ENCODE assay signal across 24 mouse cellular contexts in the genomic region with DNA sequence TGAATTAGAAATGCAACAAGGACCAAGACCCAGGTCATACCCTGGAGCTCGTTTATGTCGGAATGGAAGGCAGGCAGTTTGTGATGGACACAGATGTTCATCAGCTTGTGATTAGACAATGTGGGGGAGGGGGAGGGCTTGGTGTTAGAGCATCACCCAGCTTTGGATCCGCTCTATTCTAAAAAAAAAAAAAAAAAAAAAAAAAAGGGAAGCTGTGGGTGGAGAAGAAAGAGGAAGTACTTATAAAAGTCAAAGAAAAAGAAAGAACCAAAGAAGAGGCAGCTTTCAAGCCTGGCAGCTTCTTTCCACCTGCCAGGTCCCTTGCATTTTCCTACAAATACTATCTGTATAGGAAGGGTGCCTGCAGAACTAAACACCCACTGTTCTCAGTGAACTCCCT. TPM values are rescaled to one million over a fixed set of nuclear protein-coding genes. Genes with fewer than 3 reads are reported as not detected.
DNase-seq lines count a peak whose midpoint lies in the region; ATAC-seq and TF ChIP-seq lines count a peak whose summit lies in the region.
"Had no signal": no experiment of that assay in that cellular context is flagged by ENCODE, and none has a peak within 500 bp of the region (broad histone marks: within the 10 kb centered on the region; RNA-seq: fewer than 3 reads in every experiment).

No protein-coding gene starts in this region.

- no peak overlapping the region for H3K4me2 ChIP-seq in hindbrain, embryonic 11.5 days (replicated peaks; ENCODE audit: low read depth, low read length)
- H3K4me2 ChIP-seq: embryonic facial prominence, embryonic 15.5 days; heart, embryonic 11.5 days; hindbrain, embryonic 13.5 days; midbrain, embryonic 13.5 days had no signal

- DNase-seq in A20 (ENCODE audit: low read depth, low spot score) = peak; percentile 87
- peak; percentile 56 for DNase-seq in G1E (ENCODE audit: low spot score)
- no peak for DNase-seq in right cerebral cortex, postnatal 4 days
- DNase-seq in hindbrain, embryonic 11.5 days (ENCODE audit: low spot score) = no peak
- DNase-seq in layer of hippocampus, postnatal 14 days (ENCODE audit: low spot score in 2 of 2) = no peak
- DNase-seq: adrenal gland, adult 8-10 months; cerebellum, adult 9-10 months; gastrocnemius, adult 2 months; heart, adult 11 months; kidney, adult 11 months; thymus, postnatal 14 days had no signal

- H3K4me1 ChIP-seq in G1E (ENCODE audit: insufficient read depth, low read depth, low read length) = peaks cover 47% of the 10 kb centered on the region
- H3K4me1 ChIP-seq in hindbrain, embryonic 11.5 days (replicated peaks; ENCODE audit: control insufficient read depth, insufficient read depth, low read length) = no peaks in the 10 kb centered on the region

- H3K9ac ChIP-seq in hindbrain, embryonic 11.5 days (ENCODE audit: low read depth, low read length) = no peak overlapping the region
- H3K9ac ChIP-seq: embryonic facial prominence, embryonic 15.5 days; hindbrain, embryonic 13.5 days; midbrain, embryonic 13.5 days had no signal

- H3K4me3 ChIP-seq in G1E (ENCODE audit: low read depth, low read length) = peak overlapping the region; percentile 43; the same call in 1 of the 2 replicates
- no peak overlapping the region for H3K4me3 ChIP-seq in hindbrain, embryonic 11.5 days (ENCODE audit: low read depth, low read length)
- H3K4me3 ChIP-seq: embryonic facial prominence, embryonic 15.5 days; gastrocnemius, adult 2 months; hindbrain, embryonic 13.5 days; limb, embryonic 10.5 days; midbrain, embryonic 13.5 days had no signal

- no peaks in the 10 kb centered on the region for H3K36me3 ChIP-seq in G1E (replicated peaks)
- H3K36me3 ChIP-seq in hindbrain, embryonic 11.5 days (ENCODE audit: control insufficient read depth, insufficient read depth, low read length) = no peaks in the 10 kb centered on the region

- peaks cover 31% of the 10 kb centered on the region for H3K27me3 ChIP-seq in G1E (ENCODE audit: insufficient read depth, low read length)
- H3K27me3 ChIP-seq in hindbrain, embryonic 11.5 days (ENCODE audit: control insufficient read depth, insufficient read depth, low read length) = no peaks in the 10 kb centered on the region
- H3K27me3 ChIP-seq: embryonic facial prominence, embryonic 15.5 days; hindbrain, embryonic 13.5 days; midbrain, embryonic 13.5 days had no signal

- ATAC-seq in G1E (ENCODE audit: extremely low read depth, insufficient number of reproducible peaks, low FRiP score, poor library complexity, severe bottlenecking) = no peak
- ATAC-seq in granulocyte monocyte progenitor cell, adult 5-6 weeks (replicated peaks; ENCODE audit: poor library complexity, severe bottlenecking) = peak; percentile 46
- ATAC-seq in monocyte, adult 5-6 weeks (replicated peaks; ENCODE audit: insufficient number of reproducible peaks, low FRiP score, low TSS enrichment, poor library complexity, severe bottlenecking) = 0 out of 2 replicates have a peak, but pooled peaks have one; percentile 4
- ATAC-seq in hindbrain, embryonic 11.5 days (ENCODE audit: low FRiP score) = no peak
- ATAC-seq: activated CD4-positive, CD25-positive, alpha-beta regulatory T cell, adult 4 months; forebrain, embryonic 14.5 days; lung, postnatal 0 days; midbrain, embryonic 13.5 days had no signal

- H3K9me3 ChIP-seq in G1E (replicated peaks) = peaks cover 5% of the 10 kb centered on the region
- no peaks in the 10 kb centered on the region for H3K9me3 ChIP-seq in hindbrain, embryonic 11.5 days (ENCODE audit: control insufficient read depth, low read length)
- H3K9me3 ChIP-seq: embryonic facial prominence, embryonic 15.5 days; hindbrain, embryonic 13.5 days; limb, embryonic 10.5 days; midbrain, embryonic 13.5 days had no signal

- no peak overlapping the region for H3K27ac ChIP-seq in hindbrain, embryonic 11.5 days (ENCODE audit: low read depth, low read length)
- H3K27ac ChIP-seq: embryonic facial prominence, embryonic 15.5 days; gastrocnemius, adult 2 months; hindbrain, embryonic 13.5 days; kidney, postnatal 0 days; limb, embryonic 10.5 days; midbrain, embryonic 13.5 days had no signal

- no peak for TF ChIP-seq CTCF in G1E (IDR thresholded peaks at IDR 0.05; ENCODE audit: low read depth, low read length)

- 83% methylated on average over 3 of the region's 3 CpGs for WGBS in hindbrain, embryonic 11.5 days

RNA-seq across cellular contexts. Expression of a gene that starts 17.5 kb away (rescaled TPM):
- 0.38 and 0.87 TPM in 2 replicates for total RNA-seq in G1E (2014; fragmentation: Nextera tagmentation)
- 0.16 and 0.17 TPM in 2 replicates for total RNA-seq in G1E (2017)
- polyA plus RNA-seq in G1E (2012) = 0.19 and 0.28 TPM in 2 replicates
- not detected in 2 replicates for total RNA-seq in granulocyte monocyte progenitor cell, adult 5-6 weeks (2014; fragmentation: Nextera tagmentation)
- not detected in 2 replicates for total RNA-seq in granulocyte monocyte progenitor cell, adult 5-6 weeks (2017)
- 0.29 to 7.2 TPM (median 0.53 TPM) in 3 replicates for total RNA-seq in monocyte, adult 5-6 weeks (2017)
- polyA plus RNA-seq in hindbrain, embryonic 11.5 days (2014; fragmentation: Nextera tagmentation; extraction: Ambion mirVana) = 26.6 and 27.9 TPM in 2 replicates
- total RNA-seq in layer of hippocampus, postnatal 14 days (2021) = 10 to 100 TPM in 1 of 2 experiments, 1 to 10 TPM in 1; 8.9 to 10.8 TPM
- polyA plus RNA-seq: activated CD4-positive, CD25-positive, alpha-beta regulatory T cell, adult 4 months had no signal

RNA-seq across cellular contexts. Expression of a gene that starts 44.3 kb away (rescaled TPM):
- total RNA-seq in G1E (2014; fragmentation: Nextera tagmentation) (118 and 124 TPM in 2 replicates), G1E (2017) (162 and 163 TPM in 2 replicates)
- 115 and 121 TPM in 2 replicates for polyA plus RNA-seq in G1E (2012)
- total RNA-seq in granulocyte monocyte progenitor cell, adult 5-6 weeks (2014; fragmentation: Nextera tagmentation) = 115 and 137 TPM in 2 replicates
- total RNA-seq in granulocyte monocyte progenitor cell, adult 5-6 weeks (2017) = 99.8 and 121 TPM in 2 replicates
- total RNA-seq in monocyte, adult 5-6 weeks (2017) = 321 to 443 TPM (median 357 TPM) in 3 replicates
- 70.4 and 75.4 TPM in 2 replicates for polyA plus RNA-seq in hindbrain, embryonic 11.5 days (2014; fragmentation: Nextera tagmentation; extraction: Ambion mirVana)
- 100 to 1,000 TPM; 800 to 831 TPM for total RNA-seq in layer of hippocampus, postnatal 14 days (2021)

RNA-seq across cellular contexts. Expression of a gene that starts 49.4 kb away (rescaled TPM):
- total RNA-seq in G1E (2014; fragmentation: Nextera tagmentation) = not detected in 2 replicates
- 0.05 and 0.12 TPM in 2 replicates for total RNA-seq in G1E (2017)
- not detected in 2 replicates for polyA plus RNA-seq in G1E (2012)
- total RNA-seq in granulocyte monocyte progenitor cell, adult 5-6 weeks (2014; fragmentation: Nextera tagmentation) = not detected in 2 replicates
- total RNA-seq in granulocyte monocyte progenitor cell, adult 5-6 weeks (2017) = not detected in 2 replicates
- not detected in 3 replicates for total RNA-seq in monocyte, adult 5-6 weeks (2017)
- 2.3 and 2.6 TPM in 2 replicates for polyA plus RNA-seq in hindbrain, embryonic 11.5 days (2014; fragmentation: Nextera tagmentation; extraction: Ambion mirVana)
- total RNA-seq in layer of hippocampus, postnatal 14 days (2021) = 100 to 1,000 TPM; 187 to 197 TPM
- polyA plus RNA-seq: activated CD4-positive, CD25-positive, alpha-beta regulatory T cell, adult 4 months; liver, adult 2 months; liver, embryonic 16.5 days had no signal

Comparison
In these comparisons a context has a peak if more than half of its experiments do, and no peak if none do; other contexts are left out.
1. DNase-seq: peak in A20 (single experiment) and G1E (single experiment); none in right cerebral cortex, postnatal 4 days (single experiment), hindbrain, embryonic 11.5 days (single experiment) and layer of hippocampus, postnatal 14 days (0 of 2).
2. ATAC-seq: peak in granulocyte monocyte progenitor cell, adult 5-6 weeks (single experiment) and monocyte, adult 5-6 weeks (single experiment); none in G1E (single experiment) and hindbrain, embryonic 11.5 days (single experiment).
3. RNA of a gene that starts 49.4 kb away (total RNA-seq): 187 to 197 TPM in layer of hippocampus, postnatal 14 days; 0.05 to 0.12 TPM in G1E, not detected in granulocyte monocyte progenitor cell, adult 5-6 weeks and not detected in monocyte, adult 5-6 weeks; every median in the first group is over 100 times any median in the second.